Mouse (Mus musculus): ENCODE results near the gene Fhod1. TPM values are rescaled to one million over a fixed set of nuclear protein-coding genes. Genes with fewer than 3 reads are reported as not detected.

The Fhod1 gene
- polyA plus RNA-seq, 1 experiment from 2014 or later, result 0.39 TPM

GRCm38 (mm10) chr8:105374513-105374966 lies 26.8 kb upstream of the Fhod1 start:
- Histone ChIP-seq H3K4me3 (ENCODE audit: low read depth, low read length) (peak overlapping the region; percentile 10; the same call in 1 of the 2 replicates), H3K9me3 (replicated peaks; ENCODE audit: control insufficient read depth, low read length) (no peaks in the 10 kb centered on the region), H3K27ac (ENCODE audit: low read depth, low read length) (no peak overlapping the region), H3K27me3 (replicated peaks; ENCODE audit: control insufficient read depth, insufficient read depth, low read length) (no peaks in the 10 kb centered on the region), H3K4me1 (ENCODE audit: control insufficient read depth, insufficient read depth, low read length) (no peaks in the 10 kb centered on the region; the same call in 1 of the 2 replicates), H3K4me2 (ENCODE audit: low read length) (peak overlapping the region; percentile 37), H3K36me3 (ENCODE audit: control insufficient read depth, insufficient read depth, low read length) (no peaks in the 10 kb centered on the region), H3K9ac (ENCODE audit: low read length) (peak overlapping the region; percentile 37; the same call in 1 of the 2 replicates)
- WGBS, result 31% methylated on average over 33 of the region's 33 CpGs
- DNase-seq (ENCODE audit: low spot score) (peak; percentile 17), ATAC-seq (0 out of 2 replicates have a peak, but pooled peaks have one; percentile 32)

GRCm38 (mm10) chr8:105373032-105373431 lies 25.3 kb upstream of the Fhod1 start, which contains the start of gene Plekhg4:
Gene Plekhg4 (plus strand): TSS chr8:105373274.
- H3K4me1 ChIP-seq (ENCODE audit: control insufficient read depth, insufficient read depth, low read length), result no peaks in the 10 kb centered on the region; the same call in 1 of the 2 replicates
- no peaks in the 10 kb centered on the region for H3K9me3 ChIP-seq (replicated peaks; ENCODE audit: control insufficient read depth, low read length)
- no peak within 1 kb of the TSS for H3K9ac ChIP-seq (ENCODE audit: low read length)
- no peak within 1 kb of the TSS for H3K27ac ChIP-seq (ENCODE audit: low read depth, low read length)
- H3K4me2 ChIP-seq (ENCODE audit: low read length), result no peak within 1 kb of the TSS
- H3K36me3 ChIP-seq (ENCODE audit: control insufficient read depth, insufficient read depth, low read length), result peaks cover 9% of the 10 kb centered on the region
- WGBS, result 66% methylated on average over 2 of the region's 2 CpGs
- no peak within 1 kb of the TSS for H3K4me3 ChIP-seq (ENCODE audit: low read depth, low read length)
- ATAC-seq, result no peak
- H3K27me3 ChIP-seq (replicated peaks; ENCODE audit: control insufficient read depth, insufficient read depth, low read length), result no peaks in the 10 kb centered on the region
- DNase-seq (ENCODE audit: low spot score), result no peak

GRCm38 (mm10) chr8:105372473-105372872 lies 24.7 kb upstream of the Fhod1 start:
- no peak overlapping the region for H3K27ac ChIP-seq (ENCODE audit: low read depth, low read length)
- H3K9ac ChIP-seq (ENCODE audit: low read length), result no peak overlapping the region
- WGBS, result 76% methylated on average over 9 of the region's 9 CpGs

DNA sequence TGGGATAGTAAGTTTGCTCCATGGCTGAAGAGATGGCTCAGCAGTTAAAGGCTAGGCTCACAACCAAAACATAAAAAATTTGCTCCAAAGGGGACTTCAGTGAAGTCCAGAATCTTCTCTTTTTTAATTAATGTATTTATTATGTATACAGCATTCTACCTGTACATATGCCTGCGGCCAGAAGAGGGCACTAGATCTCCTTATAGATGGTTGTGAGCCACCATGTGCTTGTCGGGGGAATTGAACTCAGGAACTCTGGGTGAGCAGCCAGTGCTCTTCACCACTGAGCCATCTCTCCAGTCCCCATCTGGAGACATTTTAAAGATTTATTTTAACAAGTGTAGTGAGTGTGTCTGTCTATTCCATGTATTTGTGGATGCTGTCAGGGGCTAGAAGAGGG lies 19.4 kb upstream of the Fhod1 start:
- Histone ChIP-seq H3K27me3 (replicated peaks; ENCODE audit: control insufficient read depth, insufficient read depth, low read length) (no peaks in the 10 kb centered on the region), H3K4me2 (ENCODE audit: low read length) (no peak overlapping the region), H3K4me3 (ENCODE audit: low read depth, low read length) (no peak overlapping the region), H3K27ac (ENCODE audit: low read depth, low read length) (no peak overlapping the region), H3K4me1 (ENCODE audit: control insufficient read depth, insufficient read depth, low read length) (no peaks in the 10 kb centered on the region), H3K9me3 (replicated peaks; ENCODE audit: control insufficient read depth, low read length) (no peaks in the 10 kb centered on the region), H3K36me3 (ENCODE audit: control insufficient read depth, insufficient read depth, low read length) (peaks cover 38% of the 10 kb centered on the region), H3K9ac (ENCODE audit: low read length) (no peak overlapping the region)
- ATAC-seq (no peak), DNase-seq (ENCODE audit: low spot score) (peak; percentile 21)
- WGBS, result 73% methylated on average over 2 of the region's 2 CpGs

More at GRCm38 (mm10) chr8:105372473-105372872, 24.7 kb upstream of the Fhod1 start:
- no peaks in the 10 kb centered on the region for H3K9me3 ChIP-seq (replicated peaks; ENCODE audit: control insufficient read depth, low read length)
- DNase-seq (ENCODE audit: low spot score) (no peak), ATAC-seq (no peak)
- no peaks in the 10 kb centered on the region; the same call in 1 of the 2 replicates for H3K4me1 ChIP-seq (ENCODE audit: control insufficient read depth, insufficient read depth, low read length)
- no peak overlapping the region for H3K4me2 ChIP-seq (ENCODE audit: low read length)
- H3K4me3 ChIP-seq (ENCODE audit: low read depth, low read length), result no peak overlapping the region
- H3K27me3 ChIP-seq (replicated peaks; ENCODE audit: control insufficient read depth, insufficient read depth, low read length), result no peaks in the 10 kb centered on the region
- H3K36me3 ChIP-seq (ENCODE audit: control insufficient read depth, insufficient read depth, low read length), result peaks cover 9% of the 10 kb centered on the region

GRCm38 (mm10) chr8:105361751-105362702 lies 14.3 kb upstream of the Fhod1 start:
- no peaks in the 10 kb centered on the region for H3K9me3 ChIP-seq (replicated peaks; ENCODE audit: control insufficient read depth, low read length)
- no peak for DNase-seq (ENCODE audit: low spot score)
- no peak overlapping the region for H3K27ac ChIP-seq (ENCODE audit: low read depth, low read length)
- no peak overlapping the region for H3K4me2 ChIP-seq (ENCODE audit: low read length)
- H3K9ac ChIP-seq (ENCODE audit: low read length), result no peak overlapping the region
- H3K27me3 ChIP-seq (replicated peaks; ENCODE audit: control insufficient read depth, insufficient read depth, low read length), result no peaks in the 10 kb centered on the region
- peaks cover 37% of the 10 kb centered on the region for H3K36me3 ChIP-seq (ENCODE audit: control insufficient read depth, insufficient read depth, low read length)
- no peaks in the 10 kb centered on the region for H3K4me1 ChIP-seq (ENCODE audit: control insufficient read depth, insufficient read depth, low read length)
- ATAC-seq, result no peak
- WGBS, result 80% methylated on average over 12 of the region's 12 CpGs
- H3K4me3 ChIP-seq (ENCODE audit: low read depth, low read length), result no peak overlapping the region

DNA sequence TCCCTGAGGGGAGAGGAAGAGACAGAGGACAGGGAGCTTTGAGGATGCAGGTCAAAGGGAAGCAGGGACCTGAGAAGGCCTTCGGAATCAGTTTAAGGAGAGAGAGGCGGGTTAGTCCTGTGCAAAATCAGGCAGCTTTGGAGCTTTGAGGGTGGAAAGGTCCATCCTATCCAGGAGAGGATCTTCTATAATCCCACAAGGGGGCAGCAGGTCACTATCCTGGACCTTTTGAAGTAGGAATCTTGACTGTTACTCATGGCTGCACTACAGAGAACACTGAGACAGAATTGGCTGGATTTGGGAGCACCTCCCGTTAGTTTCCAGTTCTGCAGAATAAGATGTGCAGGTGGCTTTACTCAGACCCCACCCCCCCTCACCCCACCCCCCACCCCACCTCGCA lies 11.9 kb upstream of the Fhod1 start:
- DNase-seq (ENCODE audit: low spot score), result peak; percentile 53

GRCm38 (mm10) chr8:105359208-105359607 lies 11.5 kb upstream of the Fhod1 start:
- Histone ChIP-seq H3K4me3 (ENCODE audit: low read depth, low read length) (no peak overlapping the region), H3K27ac (ENCODE audit: low read depth, low read length) (no peak overlapping the region), H3K36me3 (ENCODE audit: control insufficient read depth, insufficient read depth, low read length) (peaks cover 31% of the 10 kb centered on the region), H3K4me1 (ENCODE audit: control insufficient read depth, insufficient read depth, low read length) (no peaks in the 10 kb centered on the region), H3K4me2 (ENCODE audit: low read length) (no peak overlapping the region), H3K27me3 (replicated peaks; ENCODE audit: control insufficient read depth, insufficient read depth, low read length) (no peaks in the 10 kb centered on the region), H3K9me3 (replicated peaks; ENCODE audit: control insufficient read depth, low read length) (no peaks in the 10 kb centered on the region), H3K9ac (ENCODE audit: low read length) (no peak overlapping the region)
- 80% methylated on average over 15 of the region's 15 CpGs for WGBS
- DNase-seq (ENCODE audit: low spot score) (no peak), ATAC-seq (no peak)

More for the DNA sequence above, 11.9 kb upstream of the Fhod1 start:
- no peaks in the 10 kb centered on the region for H3K9me3 ChIP-seq (replicated peaks; ENCODE audit: control insufficient read depth, low read length)
- whole genome bisulfite sequencing, result 55% methylated on average over 4 of the region's 4 CpGs
- H3K27me3 ChIP-seq (replicated peaks; ENCODE audit: control insufficient read depth, insufficient read depth, low read length), result no peaks in the 10 kb centered on the region
- no peaks in the 10 kb centered on the region for H3K4me1 ChIP-seq (ENCODE audit: control insufficient read depth, insufficient read depth, low read length)
- H3K4me2 ChIP-seq (ENCODE audit: low read length), result no peak overlapping the region
- H3K36me3 ChIP-seq (ENCODE audit: control insufficient read depth, insufficient read depth, low read length), result peaks cover 35% of the 10 kb centered on the region
- H3K4me3 ChIP-seq (ENCODE audit: low read depth, low read length), result no peak overlapping the region
- no peak overlapping the region for H3K27ac ChIP-seq (ENCODE audit: low read depth, low read length)
- H3K9ac ChIP-seq (ENCODE audit: low read length), result no peak overlapping the region
- ATAC-seq, result no peak

GRCm38 (mm10) chr8:105356681-105357080 lies 8.9 kb upstream of the Fhod1 start:
- DNase-seq (ENCODE audit: low spot score) (no peak), ATAC-seq (no peak)
- no peaks in the 10 kb centered on the region for H3K27me3 ChIP-seq (replicated peaks; ENCODE audit: control insufficient read depth, insufficient read depth, low read length)
- no peak overlapping the region for H3K4me3 ChIP-seq (ENCODE audit: low read depth, low read length)
- WGBS, result 88% methylated on average over 14 of the region's 14 CpGs
- H3K4me1 ChIP-seq (ENCODE audit: control insufficient read depth, insufficient read depth, low read length), result no peaks in the 10 kb centered on the region
- H3K27ac ChIP-seq (ENCODE audit: low read depth, low read length), result no peak overlapping the region
- H3K36me3 ChIP-seq (ENCODE audit: control insufficient read depth, insufficient read depth, low read length), result peaks cover 21% of the 10 kb centered on the region; the same call in 1 of the 2 replicates
- H3K9ac ChIP-seq (ENCODE audit: low read length), result no peak overlapping the region
- H3K4me2 ChIP-seq (ENCODE audit: low read length), result no peak overlapping the region
- H3K9me3 ChIP-seq (replicated peaks; ENCODE audit: control insufficient read depth, low read length), result no peaks in the 10 kb centered on the region
